Mouse (Mus musculus) lung, postnatal 0 days (tissue): ENCODE measurements around the gene Mfsd4a.

Experiments used
- CTCF ChIP-seq: IDR thresholded peaks from 2 replicates; pipeline ENCODE4 v1.5.1; 2016; ENCODE audit warnings: antibody characterized with exemption, mild to moderate bottlenecking
- EP300 ChIP-seq: IDR thresholded peaks from 2 replicates; pipeline ENCODE4 v1.6.1; 2016; ENCODE audit warnings: antibody characterized with exemption, mild to moderate bottlenecking, control low read depth

DNA sequence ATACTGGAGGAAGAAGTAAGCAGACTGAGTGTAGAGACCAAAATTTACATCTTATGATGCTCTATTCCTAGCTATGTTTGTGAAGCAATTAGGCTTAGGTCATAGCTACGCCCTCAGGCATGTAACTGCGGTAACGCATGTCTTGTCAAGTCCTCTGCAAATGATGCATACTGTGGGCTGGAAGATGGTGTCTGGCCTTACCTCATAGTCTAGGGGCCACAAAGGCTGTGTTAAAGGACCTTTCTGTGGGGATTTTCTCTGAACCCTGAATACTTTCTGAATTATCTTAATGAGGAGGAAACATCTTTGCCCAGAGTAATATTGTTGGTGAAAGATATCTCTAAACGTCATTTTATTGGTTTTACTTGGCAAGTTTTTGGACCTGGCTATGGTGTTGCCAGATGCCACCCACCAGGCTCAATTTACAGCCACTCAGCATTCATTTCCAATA is 66.0 kb downstream of the Mfsd4a start:
- TF ChIP-seq CTCF, result no peak
- TF ChIP-seq EP300, result no peak
